Mouse (Mus musculus) neutrophil, adult 83 days (primary cell): ENCODE measurements around the gene Col17a1. TPM values are rescaled to one million over a fixed set of nuclear protein-coding genes. Genes with fewer than 3 reads are reported as not detected.

Experiments
- total RNA-seq, 2 experiments: library from RNA; stranded (reverse); gene quantifications; one replicate each; pipeline ENCODE4 v1.2.4; 2023

Gene Col17a1
- total RNA-seq, result not detected

GRCm38 (mm10) chr19:47691994-47692393 is at the start of gene Col17a1:
Gene Col17a1 (minus strand): TSS chr19:47692094.

GRCm38 (mm10) chr19:47731071-47731881 is 39.4 kb upstream of the Col17a1 start, which contains the start of gene Sfr1:
Gene Sfr1 (plus strand): TSS chr19:47731682.

Other genes with a start within 250 kb of the Col17a1 start
- gene Sh3pxd2a, start 227.7 kb downstream of the Col17a1 start, total RNA-seq, result 1 to 10 TPM; 1.9 to 2.0 TPM
- gene Stn1, start 154.6 kb downstream of the Col17a1 start, total RNA-seq, result 10 to 100 TPM; 18.7 to 19.5 TPM
- gene Slk, start 112.4 kb downstream of the Col17a1 start, total RNA-seq, result 100 to 1,000 TPM; 100 to 113 TPM
- gene Sfr1, start 39.6 kb upstream of the Col17a1 start, total RNA-seq, result 10 to 100 TPM; 53.1 to 53.9 TPM
- 10 to 100 TPM; 57.4 to 64.0 TPM for gene Gsto1, start 162.9 kb upstream of the Col17a1 start, total RNA-seq
- under 1 TPM in 1 of 2 experiments, not detected in 1; 0.60 TPM for gene Gsto2, start 173.4 kb upstream of the Col17a1 start, total RNA-seq
- gene Cfap43, start 227.2 kb upstream of the Col17a1 start, total RNA-seq, result under 1 TPM in 1 of 2 experiments, not detected in 1; 0.38 TPM
- 100 to 1,000 TPM; 182 to 224 TPM for gene Itprip, start 227.2 kb upstream of the Col17a1 start, total RNA-seq
- gene Cfap58, start 245.6 kb upstream of the Col17a1 start, total RNA-seq, result not detected